Mouse (Mus musculus) c-Kit-negative CD71-positive TER-119-positive erythroid progenitor cells, embryonic 14.5 days (primary cell): ENCODE measurements around the gene Phip.

ENCODE experiments used
- DNase-seq: peaks from one replicate; pipeline ENCODE4 v3.0.0-alpha.2; 2013; ENCODE audit warnings: low read depth, low spot score

Gene Phip

GRCm38 (mm10) chr9:82877078-82877477, 98.2 kb downstream of the Phip start:
- no peak for DNase-seq

- no peak for DNase-seq
These were observed 107.6 kb downstream of the Phip start for GRCm38 (mm10) chr9:82867698-82868097.

GRCm38 (mm10) chr9:82866121-82866520, 109.2 kb downstream of the Phip start:
- DNase-seq = no peak

GRCm38 (mm10) chr9:82861775-82862430, 113.4 kb downstream of the Phip start:
- no peak for DNase-seq

GRCm38 (mm10) chr9:82861316-82861715, 114.0 kb downstream of the Phip start:
- no peak for DNase-seq

- no peak for DNase-seq
These were observed 114.5 kb downstream of the Phip start for GRCm38 (mm10) chr9:82860805-82861204.

GRCm38 (mm10) chr9:82856241-82856640, 119.1 kb downstream of the Phip start:
- DNase-seq = no peak

GRCm38 (mm10) chr9:82854973-82855614, 120.2 kb downstream of the Phip start:
- no peak for DNase-seq

- DNase-seq = no peak
These were observed 121.3 kb downstream of the Phip start for GRCm38 (mm10) chr9:82854040-82854439.

- DNase-seq = no peak
These were observed 132.6 kb downstream of the Phip start for GRCm38 (mm10) chr9:82842671-82843070.

GRCm38 (mm10) chr9:82835921-82836320, 139.4 kb downstream of the Phip start:
- DNase-seq = no peak

GRCm38 (mm10) chr9:82831891-82832290, 143.4 kb downstream of the Phip start:
- no peak for DNase-seq

GRCm38 (mm10) chr9:82829693-82830430, 145.5 kb downstream of the Phip start:
- peak; percentile 66 for DNase-seq

- no peak for DNase-seq
These were observed 146.2 kb downstream of the Phip start, which contains the start of gene Irak1bp1 for GRCm38 (mm10) chr9:82829007-82829689. Gene Irak1bp1 (plus strand): TSS chr9:82829540.

- DNase-seq = no peak
These were observed 148.9 kb downstream of the Phip start for GRCm38 (mm10) chr9:82826426-82826825.
